Mouse (Mus musculus): ENCODE measurements around the gene Cryba4.

Gene Cryba4

GRCm38 (mm10) chr5:112237866-112238570 is 14.3 kb downstream of the Cryba4 start:
- DNase-seq (ENCODE audit: low spot score in 2 of 2), result no peak

- no peak for DNase-seq (ENCODE audit: low spot score in 2 of 2)
These were observed 14.9 kb downstream of the Cryba4 start for GRCm38 (mm10) chr5:112237439-112237838.

GRCm38 (mm10) chr5:112236631-112237030 is 15.7 kb downstream of the Cryba4 start:
- no peak for DNase-seq (ENCODE audit: low spot score in 2 of 2)

DNA sequence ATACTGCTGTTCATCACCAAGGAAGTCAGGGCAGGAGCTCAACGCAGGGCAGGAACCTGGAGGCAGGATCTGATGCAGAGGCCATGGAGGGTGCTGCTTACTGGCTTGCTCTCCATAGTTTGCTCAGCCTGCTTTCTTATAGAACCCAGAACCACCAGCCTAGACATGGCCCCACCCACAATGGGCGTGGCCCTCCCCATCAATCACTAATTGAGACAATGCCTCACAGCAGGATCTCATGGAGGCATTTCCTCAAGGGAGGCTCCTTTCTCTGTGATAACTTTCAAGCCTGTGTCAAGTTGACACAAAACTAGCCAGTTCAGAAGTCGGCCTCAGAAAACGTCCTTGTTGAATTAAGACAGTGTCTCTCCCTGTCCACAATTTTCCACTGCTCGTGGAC is 16.5 kb downstream of the Cryba4 start:
- no peak for DNase-seq (ENCODE audit: low spot score in 2 of 2)

DNA sequence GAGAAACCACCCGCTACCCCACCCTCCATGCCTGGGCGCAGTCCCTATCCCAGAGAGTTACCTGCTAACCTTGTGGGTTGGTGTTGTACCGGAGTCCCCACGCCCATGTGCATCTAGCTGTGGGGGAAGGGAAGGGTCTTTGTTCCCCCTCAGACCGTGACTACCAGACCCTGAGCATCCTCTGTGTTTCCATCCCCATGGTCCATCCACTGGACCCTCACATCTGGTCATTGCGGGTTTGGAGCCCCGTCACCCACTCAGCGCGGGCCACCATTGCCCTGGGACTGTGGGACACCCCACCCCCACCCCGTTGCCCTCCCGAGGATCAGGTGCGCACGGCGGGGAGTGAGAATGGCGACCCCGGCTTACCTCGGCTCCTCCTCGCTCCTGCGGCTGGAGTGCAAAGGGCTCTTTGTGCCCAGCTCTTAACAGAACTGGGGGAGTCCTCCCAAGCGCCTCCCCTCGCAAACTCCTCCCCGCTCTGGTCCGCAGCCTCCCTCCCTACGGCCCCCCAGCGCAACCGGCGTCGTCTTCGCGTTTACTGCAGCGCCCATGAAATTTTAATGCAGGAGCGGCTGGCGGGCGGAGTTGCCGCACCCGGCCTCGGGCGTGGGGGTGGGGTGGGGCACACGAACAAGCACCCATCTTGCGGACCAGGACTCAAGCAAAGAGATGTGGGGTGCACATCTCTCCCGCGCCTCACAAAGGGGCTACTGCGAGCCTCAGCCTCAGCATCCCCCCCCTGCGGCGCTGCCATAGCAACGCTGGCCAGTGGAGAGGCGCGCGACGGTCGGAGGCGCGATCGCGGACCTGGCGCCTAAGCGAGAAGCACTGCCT is 23.9 kb downstream of the Cryba4 start:
- no peak for DNase-seq (ENCODE audit: low spot score in 2 of 2)

- no peak for DNase-seq (ENCODE audit: low spot score in 2 of 2)
These were observed 24.4 kb downstream of the Cryba4 start for GRCm38 (mm10) chr5:112227898-112228239.

DNA sequence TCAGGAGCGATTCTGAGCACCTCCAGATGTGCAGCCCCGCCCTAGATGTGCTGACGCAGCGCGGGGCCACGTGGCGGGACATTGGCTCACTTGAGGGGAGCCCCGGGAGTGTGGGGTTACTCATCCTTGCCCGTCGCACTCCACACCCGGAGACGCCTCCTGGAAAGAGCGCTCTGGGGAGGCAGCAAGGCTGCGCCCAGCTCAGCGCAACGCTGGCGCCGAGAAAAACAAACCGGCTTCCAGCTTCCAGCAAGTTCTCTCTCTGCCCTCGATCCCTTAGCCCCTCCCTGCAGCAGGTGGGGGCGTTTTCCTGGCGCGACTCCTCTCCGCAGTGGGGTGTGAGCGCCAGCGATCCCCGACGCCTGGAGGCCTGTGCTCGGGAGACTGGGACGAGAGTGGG is 25.0 kb downstream of the Cryba4 start:
- peak in 1 of 2 experiments; percentile 10 for DNase-seq (ENCODE audit: low spot score in 2 of 2)

DNA sequence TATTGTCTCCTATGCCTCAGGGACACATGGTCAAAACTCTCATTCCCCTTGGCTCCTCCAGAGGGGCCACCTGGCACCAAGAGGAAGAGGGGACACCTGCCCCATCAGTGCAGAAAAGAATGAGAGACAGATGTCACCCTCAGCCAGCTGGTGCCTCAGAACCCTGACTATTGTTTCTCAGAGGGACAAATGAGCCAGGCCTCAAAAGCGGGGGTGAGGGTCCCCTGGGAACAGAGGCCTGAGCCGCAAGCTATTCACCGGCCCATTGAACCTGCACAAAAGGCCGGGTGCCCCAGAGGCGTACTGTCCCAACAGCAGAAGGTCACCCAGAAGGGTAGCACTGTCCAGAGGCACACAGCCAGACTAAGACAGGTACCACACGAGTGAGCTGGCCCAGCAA is 26.7 kb downstream of the Cryba4 start:
- no peak for DNase-seq (ENCODE audit: low spot score in 2 of 2)

DNA sequence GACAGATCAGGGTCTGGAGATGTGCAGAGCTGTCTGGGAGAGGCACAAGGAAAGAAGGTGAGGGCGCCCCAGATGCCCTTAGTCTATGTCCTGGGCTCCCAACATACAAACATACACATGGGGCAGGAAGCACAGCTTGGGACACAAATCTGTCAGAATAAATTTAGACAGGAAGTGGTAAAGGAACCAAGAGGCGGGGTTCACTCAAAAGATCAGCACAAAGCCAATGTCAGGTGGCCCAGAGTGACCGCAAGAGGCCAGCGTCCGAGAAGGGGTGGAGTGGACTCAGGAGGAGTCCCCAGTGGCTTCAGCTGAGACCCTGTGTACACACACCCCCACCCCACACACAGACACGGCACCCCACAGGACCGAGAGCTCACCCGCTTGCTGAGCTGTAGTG is 32.1 kb downstream of the Cryba4 start:
- DNase-seq (ENCODE audit: low spot score in 2 of 2), result no peak

DNA sequence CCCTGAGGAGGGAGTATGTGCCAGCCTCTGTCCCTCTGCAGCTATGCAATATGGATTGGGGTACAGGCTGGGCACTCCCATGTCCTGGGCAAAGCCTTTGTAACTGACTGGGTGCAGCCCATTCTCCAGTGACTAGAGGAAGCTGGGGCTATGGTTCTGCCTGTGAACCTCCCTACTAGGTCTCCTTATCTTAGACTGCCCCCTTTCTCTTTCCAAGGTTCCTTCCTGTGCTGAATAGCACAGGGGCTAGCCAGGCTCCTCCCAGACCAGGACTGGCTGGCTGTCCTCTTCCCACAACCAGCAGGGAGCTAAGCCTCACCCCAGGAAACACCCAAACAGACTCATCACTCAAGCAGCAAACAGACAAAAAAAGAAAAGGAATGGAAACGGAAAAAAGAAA is 32.9 kb downstream of the Cryba4 start:
- no peak for DNase-seq (ENCODE audit: low spot score in 2 of 2)

DNA sequence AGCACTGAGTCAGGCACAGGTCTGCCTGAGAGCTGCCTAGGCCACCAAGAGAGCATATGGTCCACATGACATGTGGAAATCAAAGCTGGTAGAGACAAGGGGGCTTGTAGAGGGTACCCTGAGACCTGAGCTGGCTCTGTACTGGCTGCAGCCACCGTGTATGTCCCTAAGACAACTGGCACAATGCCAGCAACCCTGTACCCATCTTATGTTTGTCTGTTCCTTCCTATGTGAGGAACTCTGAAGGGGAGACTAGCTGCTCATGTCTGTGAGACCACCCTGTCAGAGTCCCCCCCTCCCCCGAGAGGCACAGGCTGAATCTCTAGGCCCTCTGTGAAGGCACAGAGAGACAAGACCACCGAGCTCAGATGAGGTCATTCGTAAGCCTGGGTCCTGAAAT is 33.6 kb downstream of the Cryba4 start:
- no peak for DNase-seq (ENCODE audit: low spot score in 2 of 2)

GRCm38 (mm10) chr5:112217031-112217430 is 35.3 kb downstream of the Cryba4 start:
- DNase-seq (ENCODE audit: low spot score in 2 of 2), result no peak

DNA sequence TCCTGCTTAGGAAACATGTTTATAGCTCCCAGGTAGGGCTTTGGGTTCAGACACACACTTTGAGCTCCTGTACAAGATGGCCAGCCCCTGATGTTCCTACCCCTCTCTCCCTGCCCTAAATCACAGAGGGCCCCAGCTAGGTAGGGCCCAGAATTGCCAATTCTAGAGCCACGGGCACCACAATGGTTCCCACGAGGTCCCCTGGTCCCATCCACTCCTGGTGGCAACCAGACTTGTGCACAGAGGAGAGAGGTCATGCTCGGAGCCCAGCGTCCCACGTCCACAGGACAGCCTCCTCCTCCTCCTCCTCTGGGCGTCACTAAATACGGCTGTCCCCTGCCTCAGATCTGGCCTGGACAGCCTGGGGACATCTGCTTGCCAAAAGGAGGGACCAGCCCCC is 36.0 kb downstream of the Cryba4 start:
- no peak for DNase-seq (ENCODE audit: low spot score in 2 of 2)

GRCm38 (mm10) chr5:112215801-112216251 is 36.5 kb downstream of the Cryba4 start:
- DNase-seq (ENCODE audit: low spot score in 2 of 2), result no peak

DNA sequence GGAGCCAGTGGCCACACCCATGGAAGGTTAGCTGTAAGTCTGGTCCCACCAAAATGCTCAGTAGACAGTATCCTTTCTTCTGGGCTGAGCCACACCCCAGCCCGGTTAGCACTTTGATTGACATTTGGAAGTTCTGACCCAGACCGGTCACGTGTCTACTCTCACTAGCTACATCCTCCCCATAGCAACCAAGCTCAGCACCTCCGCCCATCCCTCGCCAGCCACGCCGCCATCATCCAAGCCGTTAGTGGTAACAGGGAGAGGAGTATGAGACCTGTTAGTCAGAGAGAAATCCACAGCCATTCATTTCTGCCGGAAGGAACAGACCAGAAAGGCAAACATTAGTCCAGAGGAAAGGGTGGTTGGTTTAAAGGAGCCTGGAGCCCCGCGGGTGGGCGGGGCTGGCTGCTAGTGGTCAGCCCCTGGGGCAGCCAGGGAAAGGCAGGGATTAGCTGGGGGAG is 37.0 kb downstream of the Cryba4 start:
- DNase-seq (ENCODE audit: low spot score in 2 of 2), result no peak

DNA sequence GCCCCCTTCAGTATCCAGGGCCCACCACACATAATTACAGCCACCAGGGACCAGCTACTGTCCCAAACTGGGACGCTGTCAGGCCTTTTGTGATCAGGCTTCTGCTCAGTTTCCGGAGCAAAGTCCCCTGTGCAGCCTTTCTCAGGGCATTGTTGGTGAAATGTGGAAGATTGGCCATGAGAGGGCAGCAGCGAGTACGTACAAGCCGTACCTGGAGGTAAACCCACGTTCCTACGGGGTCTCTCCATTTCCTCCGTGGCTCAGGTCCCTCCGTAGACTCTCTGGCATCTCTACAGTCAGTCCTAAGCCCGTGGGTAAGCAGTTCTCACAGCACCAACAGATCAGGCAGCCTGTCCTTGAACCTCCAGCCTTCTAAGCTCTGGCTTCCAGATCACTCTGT is 37.9 kb downstream of the Cryba4 start:
- DNase-seq (ENCODE audit: low spot score in 2 of 2), result peak in 1 of 2 experiments; percentile 38

- no peak for DNase-seq (ENCODE audit: low spot score in 2 of 2)
These were observed 38.7 kb downstream of the Cryba4 start for GRCm38 (mm10) chr5:112213331-112214240.

DNA sequence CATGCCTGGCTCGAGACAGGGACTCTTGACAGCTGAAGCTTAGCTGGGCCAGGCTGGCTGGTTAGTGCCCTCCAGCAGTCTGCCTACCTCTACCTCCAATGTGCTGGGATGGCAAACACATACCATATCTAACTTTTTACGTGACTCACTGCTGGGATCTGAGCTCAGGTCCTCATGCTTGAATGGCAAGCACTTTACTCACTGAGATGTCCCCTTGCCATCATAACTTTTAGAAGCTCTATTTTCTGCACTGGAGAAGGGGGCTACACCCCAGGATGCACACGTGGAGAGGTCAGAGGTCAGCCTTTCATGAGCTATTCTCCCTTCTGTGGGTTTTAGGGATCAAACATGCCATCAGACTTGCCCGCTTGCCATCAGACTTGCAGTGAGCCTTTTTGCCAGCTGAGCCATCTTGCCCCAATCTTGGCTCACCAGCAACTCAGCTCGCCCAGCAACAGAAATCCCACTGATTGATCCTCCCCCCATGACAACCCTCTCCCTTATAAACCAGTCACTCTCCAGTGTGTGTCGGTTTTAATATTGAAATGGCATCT is 39.5 kb downstream of the Cryba4 start:
- DNase-seq (ENCODE audit: low spot score in 2 of 2), result no peak

GRCm38 (mm10) chr5:112211911-112212310 is 40.4 kb downstream of the Cryba4 start:
- no peak for DNase-seq (ENCODE audit: low spot score in 2 of 2)

- DNase-seq (ENCODE audit: low spot score in 2 of 2), result peak in 1 of 2 experiments; percentile 28
These were observed 42.2 kb downstream of the Cryba4 start for GRCm38 (mm10) chr5:112210104-112210503.

DNA sequence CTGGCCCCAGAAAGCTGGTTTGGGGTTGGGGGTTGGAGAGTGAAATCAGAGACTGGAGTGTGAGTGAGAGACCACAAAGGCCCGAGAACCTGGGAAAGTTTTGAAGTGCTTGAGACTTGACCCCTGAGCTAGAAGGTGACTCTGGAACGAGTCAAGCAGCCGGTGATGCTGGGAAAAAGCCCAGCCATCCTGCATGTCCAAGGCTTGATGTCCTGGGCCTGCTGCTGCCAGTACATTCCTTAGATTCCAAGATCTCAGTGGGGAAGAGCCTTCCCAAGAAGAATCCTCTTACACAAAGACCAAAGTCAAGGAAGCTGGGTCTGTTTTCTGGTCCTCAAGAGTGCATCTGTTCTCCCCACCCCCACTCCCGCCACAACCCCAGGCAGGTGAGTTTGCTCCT is 44.0 kb downstream of the Cryba4 start:
- no peak for DNase-seq (ENCODE audit: low spot score in 2 of 2)

All from urinary bladder, adult 18-20 months (tissue).